ENCODE assay signal across 8 mouse cellular contexts in genomic region chr13:80709531-80710306, GRCm38 (mm10).
DNase-seq lines count a peak whose midpoint lies in the region; ATAC-seq lines count a peak whose summit lies in the region.
"Had no signal": no experiment of that assay in that cellular context is flagged by ENCODE, and none has a peak within 500 bp of the region (broad histone marks: within the 10 kb centered on the region; RNA-seq: fewer than 3 reads in every experiment).

No protein-coding gene starts in this region.

- H3K4me2 ChIP-seq in neural tube, embryonic 15.5 days, result no peak overlapping the region
- H3K4me2 ChIP-seq in forebrain, embryonic 16.5 days (ENCODE audit: low read length), result no peak overlapping the region
- H3K4me2 ChIP-seq in heart, embryonic 11.5 days, result no peak overlapping the region

- no peak for ATAC-seq in neural tube, embryonic 15.5 days (ENCODE audit: low FRiP score)
- peak; percentile 88 for ATAC-seq in forebrain, embryonic 16.5 days
- no peak for ATAC-seq in heart, embryonic 11.5 days (replicated peaks; ENCODE audit: insufficient number of reproducible peaks, low FRiP score, low TSS enrichment)

- H3K27me3 ChIP-seq in neural tube, embryonic 15.5 days (replicated peaks), result no peaks in the 10 kb centered on the region
- no peaks in the 10 kb centered on the region for H3K27me3 ChIP-seq in forebrain, embryonic 16.5 days (replicated peaks; ENCODE audit: control insufficient read depth, insufficient read depth, low read length)
- H3K27me3 ChIP-seq in limb, embryonic 10.5 days (ENCODE audit: low read depth, poor library complexity, severe bottlenecking), result no peaks in the 10 kb centered on the region
- H3K27me3 ChIP-seq in heart, embryonic 11.5 days (ENCODE audit: control insufficient read depth, insufficient read depth, low read length), result no peaks in the 10 kb centered on the region

- no peaks in the 10 kb centered on the region for H3K4me1 ChIP-seq in neural tube, embryonic 15.5 days
- peaks cover 5% of the 10 kb centered on the region for H3K4me1 ChIP-seq in forebrain, embryonic 16.5 days (replicated peaks; ENCODE audit: control insufficient read depth, insufficient read depth, low read length)
- H3K4me1 ChIP-seq in limb, embryonic 10.5 days, result peaks cover 13% of the 10 kb centered on the region
- peaks cover 5% of the 10 kb centered on the region; the same call in 1 of the 2 replicates for H3K4me1 ChIP-seq in heart, embryonic 11.5 days (ENCODE audit: control insufficient read depth, insufficient read depth, low read length)

- WGBS in neural tube, embryonic 15.5 days, result 70% methylated on average over 9 of the region's 9 CpGs
- WGBS in forebrain, embryonic 16.5 days, result 31% methylated on average over 9 of the region's 9 CpGs
- WGBS in limb, embryonic 10.5 days, result 56% methylated on average over 9 of the region's 9 CpGs
- 41% methylated on average over 9 of the region's 9 CpGs for WGBS in heart, embryonic 11.5 days (ENCODE audit: insufficient replicate concordance)

- H3K9me3 ChIP-seq in neural tube, embryonic 15.5 days (replicated peaks), result no peaks in the 10 kb centered on the region
- no peaks in the 10 kb centered on the region for H3K9me3 ChIP-seq in forebrain, embryonic 16.5 days (ENCODE audit: control insufficient read depth, low read length)
- H3K9me3 ChIP-seq in limb, embryonic 10.5 days (replicated peaks), result no peaks in the 10 kb centered on the region
- H3K9me3 ChIP-seq in heart, embryonic 11.5 days (replicated peaks; ENCODE audit: control insufficient read depth, low read length), result no peaks in the 10 kb centered on the region

- H3K36me3 ChIP-seq in neural tube, embryonic 15.5 days, result no peaks in the 10 kb centered on the region
- no peaks in the 10 kb centered on the region for H3K36me3 ChIP-seq in forebrain, embryonic 16.5 days (ENCODE audit: control insufficient read depth, insufficient read depth)
- H3K36me3 ChIP-seq in limb, embryonic 10.5 days, result no peaks in the 10 kb centered on the region
- H3K36me3 ChIP-seq in heart, embryonic 11.5 days (ENCODE audit: control insufficient read depth, insufficient read depth, low read length), result no peaks in the 10 kb centered on the region

- no peak overlapping the region for H3K9ac ChIP-seq in neural tube, embryonic 15.5 days (replicated peaks)
- H3K9ac ChIP-seq in forebrain, embryonic 16.5 days (replicated peaks; ENCODE audit: low read depth, low read length), result no peak overlapping the region
- no peak overlapping the region for H3K9ac ChIP-seq in heart, embryonic 11.5 days (ENCODE audit: low read depth, low read length)

- no peak overlapping the region for H3K4me3 ChIP-seq in neural tube, embryonic 15.5 days (replicated peaks)
- H3K4me3 ChIP-seq in forebrain, embryonic 16.5 days (replicated peaks; ENCODE audit: low read length), result no peak overlapping the region
- H3K4me3 ChIP-seq in limb, embryonic 10.5 days, result no peak overlapping the region
- no peak overlapping the region for H3K4me3 ChIP-seq in heart, embryonic 11.5 days (ENCODE audit: low read depth, low read length)

- no peak overlapping the region for H3K27ac ChIP-seq in neural tube, embryonic 15.5 days (replicated peaks)
- no peak overlapping the region for H3K27ac ChIP-seq in forebrain, embryonic 16.5 days (ENCODE audit: low read length)
- H3K27ac ChIP-seq in limb, embryonic 10.5 days, result peak overlapping the region; percentile 36; the same call in 1 of the 2 replicates
- H3K27ac ChIP-seq in heart, embryonic 11.5 days (ENCODE audit: low read depth, low read length), result no peak overlapping the region; the same call in 1 of the 2 replicates

- peak; percentile 14 for DNase-seq in neural tube, embryonic 10.5 days (ENCODE audit: extremely low spot score, low spot score)
- peak; percentile 36 for DNase-seq in limb, embryonic 10.5 days (ENCODE audit: low spot score)
- DNase-seq in telencephalon, adult 2 months (ENCODE audit: low read depth, low spot score), result peak; percentile 67
- DNase-seq in MN1 (ENCODE audit: low spot score), result no peak
- DNase-seq: kidney, postnatal 14 days had no signal
